Mouse (Mus musculus): Measurements from ENCODE around the gene Frrs1. TPM values are rescaled to one million over a fixed set of nuclear protein-coding genes. Genes with fewer than 3 reads are reported as not detected.

The Frrs1 gene
- polyA plus RNA-seq, 1 experiment from 2014 or later = 23.5 TPM

DNA sequence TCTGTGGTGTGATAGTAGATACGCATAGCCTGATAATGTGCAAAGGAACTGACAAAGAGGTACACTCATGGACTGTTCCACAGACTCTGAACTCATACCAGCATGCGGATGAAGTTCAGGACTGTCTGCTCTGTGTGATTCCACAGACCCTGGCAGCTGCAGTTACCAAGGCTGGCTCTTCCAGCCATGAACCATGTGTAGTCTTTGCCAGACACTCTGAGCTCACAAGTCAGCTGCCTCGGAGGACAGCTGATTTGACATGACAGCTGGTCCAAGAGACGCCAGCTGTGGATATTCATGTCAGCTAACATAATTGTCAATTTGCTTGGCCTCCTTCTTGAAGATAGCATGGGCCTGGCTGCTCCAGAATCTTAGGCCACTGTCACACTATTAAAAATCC lies 69.7 kb downstream of the Frrs1 start:
- Histone ChIP-seq H3K27me3 (no peaks in the 10 kb centered on the region), H3K4me1 (no peaks in the 10 kb centered on the region), H3K4me2 (no peak overlapping the region), H3K9me3 (replicated peaks) (no peaks in the 10 kb centered on the region), H3K36me3 (no peaks in the 10 kb centered on the region), H3K9ac (no peak overlapping the region), H3K27ac (no peak overlapping the region), H3K4me3 (replicated peaks) (no peak overlapping the region)
- 83% methylated on average over 4 of the region's 4 CpGs for WGBS
- no peak for ATAC-seq (replicated peaks; ENCODE audit: low FRiP score)

DNA sequence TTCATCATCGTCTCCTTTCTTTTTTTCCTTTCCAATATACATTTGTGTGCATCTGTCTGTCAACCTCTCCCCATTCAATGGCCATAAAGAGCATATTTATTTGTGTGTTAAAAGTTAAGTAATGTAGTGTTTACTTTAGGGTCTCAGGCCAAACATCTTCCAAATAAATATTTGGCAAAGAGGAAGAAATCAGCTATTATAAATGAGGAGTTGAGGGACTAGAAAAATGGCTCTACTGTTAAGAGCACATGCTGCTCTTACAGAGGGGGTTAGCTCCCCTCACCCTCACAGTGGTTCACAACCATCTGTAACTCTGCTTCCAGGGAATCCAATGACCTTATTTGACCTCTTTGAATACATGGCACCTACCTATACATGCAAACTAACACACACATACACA lies 73.9 kb downstream of the Frrs1 start:
- Histone ChIP-seq H3K4me3 (replicated peaks) (no peak overlapping the region), H3K4me2 (no peak overlapping the region), H3K36me3 (no peaks in the 10 kb centered on the region), H3K9me3 (replicated peaks) (no peaks in the 10 kb centered on the region), H3K9ac (no peak overlapping the region), H3K27me3 (no peaks in the 10 kb centered on the region), H3K4me1 (no peaks in the 10 kb centered on the region), H3K27ac (no peak overlapping the region)
- ATAC-seq (replicated peaks; ENCODE audit: low FRiP score) = no peak
- WGBS = 88% methylated on average over 1 of the region's 1 CpGs

DNA sequence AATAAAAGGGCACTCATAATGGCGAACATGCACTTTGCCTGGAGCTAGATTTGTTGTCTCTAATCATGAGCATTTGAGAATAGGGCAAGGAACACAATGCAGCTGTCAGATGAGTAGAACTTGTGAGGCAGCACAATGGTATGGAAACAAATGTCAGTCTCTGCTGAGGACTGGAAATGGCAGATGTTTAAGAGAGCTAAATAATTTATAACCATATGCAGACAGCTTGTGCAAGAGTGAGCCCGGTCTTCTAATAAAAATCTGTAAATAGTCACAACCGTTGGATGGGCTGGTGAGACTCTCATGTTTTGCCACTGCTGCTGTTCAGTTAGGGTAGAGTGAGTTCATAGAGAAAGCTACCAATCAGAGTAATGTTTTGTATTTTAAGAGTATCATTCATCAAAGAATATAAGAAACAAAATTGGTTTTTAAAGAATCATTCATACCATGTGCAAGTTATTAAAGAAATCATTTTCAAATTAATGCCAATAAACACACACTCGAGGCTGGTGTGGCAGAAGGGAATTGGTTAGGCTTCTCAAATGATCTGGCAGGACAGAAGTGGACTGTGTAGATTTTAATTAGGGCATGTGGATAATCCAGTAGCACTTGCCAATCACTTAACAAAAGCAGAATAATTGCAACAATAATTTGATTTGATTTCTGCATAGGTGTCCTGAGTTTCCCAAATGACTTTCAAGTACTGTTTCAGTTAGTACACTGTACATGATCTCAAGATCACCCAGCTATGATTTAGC lies 77.8 kb downstream of the Frrs1 start:
- H3K4me1 ChIP-seq = no peaks in the 10 kb centered on the region
- no peaks in the 10 kb centered on the region for H3K9me3 ChIP-seq (replicated peaks)
- H3K4me2 ChIP-seq = no peak overlapping the region
- H3K36me3 ChIP-seq = no peaks in the 10 kb centered on the region
- 78% methylated on average over 4 of the region's 4 CpGs for WGBS
- no peak overlapping the region for H3K27ac ChIP-seq
- no peaks in the 10 kb centered on the region for H3K27me3 ChIP-seq
- H3K4me3 ChIP-seq (replicated peaks) = no peak overlapping the region
- no peak overlapping the region for H3K9ac ChIP-seq
- ATAC-seq (replicated peaks; ENCODE audit: low FRiP score) = no peak

DNA sequence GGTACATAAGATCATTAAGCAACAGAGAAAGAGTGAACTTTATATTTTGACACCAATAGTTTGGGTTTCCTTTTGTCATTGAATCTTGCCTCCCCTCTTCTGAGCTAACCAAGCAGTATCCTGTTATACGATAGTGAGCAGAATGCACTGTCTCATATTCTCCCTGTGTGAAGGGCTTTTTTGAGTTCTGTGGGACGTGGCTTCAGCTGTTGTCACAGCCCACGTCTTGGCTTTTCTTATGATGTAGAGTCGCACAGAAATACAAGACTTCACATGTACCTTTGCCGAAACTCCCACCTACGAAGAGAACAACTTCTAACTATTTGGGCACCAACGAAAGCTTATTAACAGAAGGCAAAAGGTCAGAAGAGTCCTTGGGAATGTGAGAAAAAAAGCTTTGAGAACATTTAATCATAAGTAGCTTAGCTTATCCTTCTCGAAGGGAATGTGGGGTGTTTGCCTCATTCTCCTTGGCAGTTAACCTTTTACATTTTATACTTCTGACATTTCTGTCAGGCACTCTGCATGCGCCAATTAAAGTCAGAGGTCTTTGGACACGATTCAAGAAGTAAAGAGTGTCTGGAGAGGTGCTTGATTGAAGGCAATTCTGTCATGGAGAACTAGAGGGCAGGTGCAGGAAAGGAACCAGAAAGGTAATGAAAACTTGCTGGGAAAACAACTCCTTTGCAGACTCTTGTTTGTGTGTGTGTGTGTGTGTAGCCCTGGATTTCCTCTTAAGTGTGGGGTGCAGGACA lies 81.7 kb downstream of the Frrs1 start:
- Histone ChIP-seq H3K4me3 (replicated peaks) (no peak overlapping the region), H3K4me2 (no peak overlapping the region), H3K4me1 (no peaks in the 10 kb centered on the region), H3K9ac (no peak overlapping the region), H3K27me3 (no peaks in the 10 kb centered on the region), H3K27ac (no peak overlapping the region), H3K36me3 (no peaks in the 10 kb centered on the region), H3K9me3 (replicated peaks) (no peaks in the 10 kb centered on the region)
- 55% methylated on average over 10 of the region's 10 CpGs for WGBS
- ATAC-seq (replicated peaks; ENCODE audit: low FRiP score) = no peak

DNA sequence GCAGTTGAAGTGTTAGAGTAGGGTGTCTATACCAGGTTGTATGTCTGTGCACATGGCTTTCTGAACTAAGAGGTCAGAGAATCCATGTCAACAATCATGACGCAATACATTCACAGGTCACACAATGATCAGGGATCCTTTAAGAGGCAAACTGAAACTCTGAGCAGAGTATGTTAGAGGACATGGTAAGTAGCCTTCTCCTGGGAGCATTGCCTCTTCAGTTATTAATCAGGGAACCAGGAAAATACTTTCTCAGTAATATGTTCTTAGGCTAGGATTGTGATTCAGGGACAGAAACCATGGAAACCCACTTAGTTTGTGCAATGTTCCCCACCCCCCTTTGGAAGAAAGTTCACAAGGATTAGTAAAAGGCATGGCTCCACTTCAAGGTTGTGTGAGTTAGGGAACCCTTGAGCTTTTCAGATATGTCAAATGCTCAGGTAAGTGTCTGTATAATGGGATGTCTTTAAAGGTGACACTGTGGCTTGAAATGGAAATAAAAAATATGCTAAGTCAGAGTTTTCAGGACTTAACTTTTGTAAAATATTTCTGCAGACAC lies 82.4 kb downstream of the Frrs1 start:
- H3K4me2 ChIP-seq = no peak overlapping the region
- H3K27me3 ChIP-seq = no peaks in the 10 kb centered on the region
- H3K9ac ChIP-seq = no peak overlapping the region
- H3K4me1 ChIP-seq = no peaks in the 10 kb centered on the region
- no peaks in the 10 kb centered on the region for H3K9me3 ChIP-seq (replicated peaks)
- ATAC-seq (replicated peaks; ENCODE audit: low FRiP score) = no peak
- no peaks in the 10 kb centered on the region for H3K36me3 ChIP-seq
- H3K27ac ChIP-seq = no peak overlapping the region
- H3K4me3 ChIP-seq (replicated peaks) = no peak overlapping the region
- WGBS = 91% methylated on average over 1 of the region's 1 CpGs

DNA sequence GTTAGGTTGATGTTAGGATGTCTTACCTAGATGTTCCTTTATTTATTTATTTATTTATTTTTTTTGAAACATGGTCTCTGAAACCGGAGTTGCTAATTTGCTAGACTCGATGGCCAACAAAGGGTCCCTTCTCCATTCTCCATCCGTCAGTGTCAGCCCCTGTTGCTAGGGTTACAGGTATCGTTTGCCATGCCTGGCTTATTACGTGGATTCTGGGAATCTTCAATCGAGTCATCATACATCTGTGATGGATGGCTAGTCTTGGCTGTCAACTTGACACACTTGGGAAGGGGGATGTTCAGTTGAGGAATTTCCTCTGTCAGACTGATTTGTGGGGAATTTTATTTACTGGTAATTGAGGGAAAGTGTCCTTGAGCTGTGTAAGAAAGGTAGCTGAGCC lies 83.5 kb downstream of the Frrs1 start:
- Histone ChIP-seq H3K9me3 (replicated peaks) (no peaks in the 10 kb centered on the region), H3K27ac (no peak overlapping the region), H3K4me3 (replicated peaks) (no peak overlapping the region), H3K36me3 (no peaks in the 10 kb centered on the region), H3K27me3 (no peaks in the 10 kb centered on the region), H3K9ac (no peak overlapping the region), H3K4me1 (no peaks in the 10 kb centered on the region), H3K4me2 (no peak overlapping the region)
- 47% methylated on average over 6 of the region's 6 CpGs for WGBS
- no peak for ATAC-seq (replicated peaks; ENCODE audit: low FRiP score)

DNA sequence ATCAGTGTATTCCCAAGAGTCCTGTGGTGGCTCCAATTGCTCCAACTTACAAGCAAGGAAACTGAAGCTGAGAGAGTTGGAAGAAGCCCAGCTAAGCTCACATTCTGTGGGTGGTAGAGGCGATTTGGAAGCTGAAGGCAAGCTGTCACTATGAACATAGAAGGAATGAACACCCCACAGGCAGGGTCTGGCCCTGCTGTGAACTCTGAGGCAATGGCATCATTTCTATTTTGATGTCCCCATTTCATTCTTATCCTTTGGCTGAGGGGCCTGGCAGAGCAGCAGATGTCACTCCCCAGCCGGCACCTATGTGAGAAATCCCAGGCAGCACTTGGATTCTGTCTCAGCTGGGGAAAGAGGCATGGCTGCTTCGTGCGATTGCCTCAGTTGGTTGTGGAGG lies 84.2 kb downstream of the Frrs1 start:
- no peaks in the 10 kb centered on the region for H3K9me3 ChIP-seq (replicated peaks)
- no peaks in the 10 kb centered on the region for H3K36me3 ChIP-seq
- H3K4me3 ChIP-seq (replicated peaks) = no peak overlapping the region
- no peak overlapping the region for H3K9ac ChIP-seq
- ATAC-seq (replicated peaks; ENCODE audit: low FRiP score) = no peak
- H3K27me3 ChIP-seq = no peaks in the 10 kb centered on the region
- no peak overlapping the region for H3K4me2 ChIP-seq
- no peaks in the 10 kb centered on the region for H3K4me1 ChIP-seq
- WGBS = 76% methylated on average over 4 of the region's 4 CpGs
- no peak overlapping the region for H3K27ac ChIP-seq

DNA sequence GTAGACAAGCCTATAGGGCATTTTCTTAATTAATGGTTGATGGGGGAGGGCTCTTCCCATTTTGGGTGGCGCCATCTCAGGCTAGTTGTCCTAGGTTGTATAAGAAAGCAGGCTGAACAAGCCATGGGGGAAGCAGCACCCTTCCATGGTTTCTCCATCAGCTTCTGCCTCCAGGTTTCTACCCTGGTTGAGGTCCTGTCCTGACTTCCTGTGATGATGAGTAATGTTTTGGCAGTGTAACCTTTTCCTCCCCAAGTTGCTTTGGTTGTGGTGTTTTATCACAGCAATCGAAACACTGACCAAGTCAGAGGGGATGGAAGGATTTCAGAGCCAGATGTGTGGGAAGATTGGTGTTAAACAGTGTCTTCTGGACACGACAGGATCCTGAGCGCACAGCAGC lies 87.2 kb downstream of the Frrs1 start:
- H3K9ac ChIP-seq = no peak overlapping the region
- no peaks in the 10 kb centered on the region for H3K36me3 ChIP-seq
- no peak overlapping the region for H3K27ac ChIP-seq
- no peaks in the 10 kb centered on the region for H3K4me1 ChIP-seq
- WGBS = 71% methylated on average over 4 of the region's 4 CpGs
- ATAC-seq (replicated peaks; ENCODE audit: low FRiP score) = no peak
- H3K4me3 ChIP-seq (replicated peaks) = no peak overlapping the region
- no peaks in the 10 kb centered on the region for H3K9me3 ChIP-seq (replicated peaks)
- no peak overlapping the region for H3K4me2 ChIP-seq
- H3K27me3 ChIP-seq = no peaks in the 10 kb centered on the region

DNA sequence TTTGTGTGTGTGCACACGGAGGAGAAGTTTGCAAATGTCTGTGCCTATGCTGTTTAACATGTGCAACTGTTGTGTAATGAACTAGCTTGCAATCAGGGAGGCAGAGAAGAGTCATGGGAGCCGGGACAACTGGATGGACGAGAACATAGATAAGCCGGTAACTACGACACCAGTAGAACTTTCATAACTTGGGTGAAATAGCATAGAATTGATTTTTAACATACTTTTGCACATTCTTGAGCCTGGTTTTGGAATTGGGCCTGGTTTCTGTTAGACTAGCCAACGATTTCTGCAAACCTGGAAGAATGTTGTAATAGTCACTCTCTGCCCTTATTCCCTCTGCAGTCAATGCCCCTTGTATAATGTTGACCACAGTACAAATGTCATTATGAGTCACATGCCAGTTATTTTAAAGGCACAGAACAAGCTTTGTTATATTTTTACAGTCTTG lies 91.4 kb downstream of the Frrs1 start:
- H3K27me3 ChIP-seq = no peaks in the 10 kb centered on the region
- no peak for ATAC-seq (replicated peaks; ENCODE audit: low FRiP score)
- WGBS = 89% methylated on average over 6 of the region's 6 CpGs

DNA sequence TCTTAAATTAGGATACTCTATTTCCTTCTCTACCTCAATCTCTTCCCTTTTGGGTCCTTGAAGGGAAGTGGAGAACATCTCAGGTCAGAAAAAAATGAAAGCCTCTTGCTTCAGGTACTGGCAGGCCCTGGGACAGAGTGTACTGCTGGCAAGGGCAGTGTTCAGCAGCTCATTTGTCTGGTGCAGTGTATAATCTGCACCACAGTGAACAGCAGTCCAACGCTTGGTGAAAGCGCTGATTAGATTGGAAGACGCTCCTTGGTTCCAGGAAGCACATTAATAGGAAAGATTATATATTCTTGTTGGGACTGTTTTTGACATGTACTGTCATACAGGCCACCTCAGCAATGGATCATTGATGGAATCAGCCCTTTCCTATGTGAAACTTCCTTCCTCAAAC lies 92.2 kb downstream of the Frrs1 start:
- Histone ChIP-seq H3K4me2 (no peak overlapping the region), H3K27me3 (no peaks in the 10 kb centered on the region), H3K27ac (no peak overlapping the region), H3K9me3 (replicated peaks) (no peaks in the 10 kb centered on the region), H3K9ac (no peak overlapping the region), H3K36me3 (no peaks in the 10 kb centered on the region), H3K4me3 (replicated peaks) (no peak overlapping the region), H3K4me1 (no peaks in the 10 kb centered on the region)
- no peak for ATAC-seq (replicated peaks; ENCODE audit: low FRiP score)
- 96% methylated on average over 3 of the region's 3 CpGs for WGBS

More for the DNA sequence above, 91.4 kb downstream of the Frrs1 start:
- H3K4me1 ChIP-seq = no peaks in the 10 kb centered on the region
- H3K27ac ChIP-seq = no peak overlapping the region
- no peaks in the 10 kb centered on the region for H3K36me3 ChIP-seq
- H3K9me3 ChIP-seq (replicated peaks) = no peaks in the 10 kb centered on the region
- no peak overlapping the region for H3K4me3 ChIP-seq (replicated peaks)
- H3K9ac ChIP-seq = no peak overlapping the region
- H3K4me2 ChIP-seq = no peak overlapping the region

DNA sequence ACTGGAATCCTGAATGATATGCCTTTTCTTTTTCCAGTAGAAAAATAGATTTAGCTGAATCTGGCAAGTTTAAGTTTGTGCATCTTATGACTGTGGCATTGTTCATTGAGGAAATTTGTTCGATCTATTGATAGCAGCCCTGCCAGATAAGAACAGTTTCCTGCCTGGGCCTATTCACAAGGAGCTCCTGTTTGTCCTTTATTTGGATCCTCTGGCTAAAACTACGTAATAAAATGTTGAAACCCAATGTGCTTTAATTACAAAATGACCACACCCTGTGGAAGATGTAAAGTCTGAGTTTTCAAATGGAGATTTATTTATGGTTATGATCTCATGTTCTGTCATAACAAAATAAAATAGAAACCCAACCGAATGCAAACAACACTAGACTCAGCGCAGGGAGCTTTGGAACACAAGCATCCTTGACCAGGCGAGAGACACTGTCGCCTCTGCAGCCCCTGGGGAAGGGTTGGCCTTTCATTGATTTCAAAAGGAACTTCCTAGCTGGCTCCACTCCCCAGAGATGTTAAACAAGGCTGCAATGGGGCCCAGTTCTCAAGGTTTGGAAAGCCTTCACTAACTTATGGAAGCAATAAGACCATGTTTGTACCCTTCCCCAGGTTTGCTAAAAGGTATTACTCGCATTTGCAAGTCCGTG lies 93.1 kb downstream of the Frrs1 start:
- WGBS = 81% methylated on average over 8 of the region's 8 CpGs
- Histone ChIP-seq H3K4me3 (replicated peaks) (no peak overlapping the region), H3K27me3 (no peaks in the 10 kb centered on the region), H3K9me3 (replicated peaks) (no peaks in the 10 kb centered on the region), H3K4me1 (no peaks in the 10 kb centered on the region), H3K4me2 (no peak overlapping the region), H3K36me3 (no peaks in the 10 kb centered on the region), H3K27ac (no peak overlapping the region), H3K9ac (no peak overlapping the region)
- no peak for ATAC-seq (replicated peaks; ENCODE audit: low FRiP score)

DNA sequence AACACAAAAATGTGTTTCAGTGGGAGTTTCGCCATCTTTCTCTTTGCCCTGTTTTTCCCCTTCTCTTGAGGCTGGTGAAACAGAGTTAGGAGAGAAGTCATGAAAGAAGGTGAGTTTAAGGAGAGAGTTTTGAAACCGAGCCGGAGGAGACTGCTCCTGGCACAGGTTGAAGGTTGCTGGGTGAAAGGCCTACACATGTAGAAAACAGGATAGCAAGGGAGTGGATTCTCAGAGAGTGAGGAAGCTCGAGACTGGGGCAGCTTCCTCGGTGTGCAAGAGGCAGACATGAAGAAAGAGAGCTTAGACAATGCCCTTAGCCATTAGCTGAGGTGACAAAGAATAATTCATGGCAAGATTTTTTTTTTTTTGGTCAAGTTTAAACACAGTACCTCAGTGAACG lies 94.1 kb downstream of the Frrs1 start:
- Histone ChIP-seq H3K27ac (no peak overlapping the region), H3K36me3 (no peaks in the 10 kb centered on the region), H3K9ac (no peak overlapping the region), H3K4me3 (replicated peaks) (no peak overlapping the region), H3K9me3 (replicated peaks) (no peaks in the 10 kb centered on the region), H3K27me3 (no peaks in the 10 kb centered on the region), H3K4me1 (no peaks in the 10 kb centered on the region), H3K4me2 (no peak overlapping the region)
- WGBS = 85% methylated on average over 6 of the region's 6 CpGs
- no peak for ATAC-seq (replicated peaks; ENCODE audit: low FRiP score)
